Mouse (Mus musculus) liver, adult 2 months (tissue): Measurements from ENCODE around the gene Prrt1.

Source experiments
- CTCF ChIP-seq: fragments of 200-500 bp; IDR thresholded peaks from 2 replicates; pipeline ENCODE4 v1.5.1; 2011; ENCODE audit warnings: low read depth, low read length, control low read depth
- POLR2A ChIP-seq: fragments of 200-500 bp; IDR thresholded peaks from 2 replicates; pipeline ENCODE4 v1.6.1; 2011; ENCODE audit warnings: low read length, control low read depth; ENCODE audit not compliant: insufficient read depth; ENCODE audit errors: extremely low read depth

DNA sequence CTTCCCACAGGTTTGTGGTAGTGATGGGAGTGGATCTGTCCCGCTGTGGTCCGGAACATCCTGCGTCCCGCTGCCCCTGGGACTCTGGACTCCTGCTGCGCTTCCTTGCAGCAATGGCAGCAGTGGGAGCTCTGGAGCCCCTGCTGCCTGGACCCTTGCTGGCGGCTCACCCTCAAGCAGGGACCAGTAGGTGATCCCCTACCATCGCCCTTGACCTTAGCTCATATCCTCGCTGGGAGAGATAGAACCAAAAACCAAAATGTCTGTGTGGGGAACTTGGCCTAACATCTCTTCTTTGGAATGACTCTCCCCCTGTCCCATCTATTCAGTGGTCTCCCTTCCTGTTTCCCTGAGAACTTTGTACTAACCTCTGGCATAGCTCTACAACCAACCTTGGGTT is 45.5 kb upstream of the Prrt1 start:
- no peak for TF ChIP-seq CTCF
- no peak for TF ChIP-seq POLR2A
